Mouse (Mus musculus): Measurements from ENCODE around the gene Rab29. TPM values are rescaled to one million over a fixed set of nuclear protein-coding genes. Genes with fewer than 3 reads are reported as not detected.

Gene Rab29
- total and polyA plus RNA-seq, 3 experiments: not detected

- no peak for TF ChIP-seq CTCF (IDR thresholded peaks at IDR 0.05; ENCODE audit: low read depth, low read length)
- no peak for TF ChIP-seq POLR2AphosphoS5 (IDR thresholded peaks at IDR 0.05; ENCODE audit: insufficient replicate concordance, low read depth, low read length)
- TF ChIP-seq GATA2 (IDR thresholded peaks at IDR 0.05; ENCODE audit: borderline replicate concordance, low read depth, low read length): no peak
- TF ChIP-seq GATA1 (IDR thresholded peaks at IDR 0.05; ENCODE audit: borderline replicate concordance, low read length): no peak
- TF ChIP-seq TAL1 (conservative IDR thresholded peaks at IDR 0.05; ENCODE audit: low read depth, low read length): no peak
- Histone ChIP-seq H3K4me3 (ENCODE audit: low read depth, low read length) (peak within 1 kb of the TSS; percentile 94), H3K36me3 (replicated peaks) (peaks cover 28% of the 10 kb centered on the region), H3K4me1 (ENCODE audit: insufficient read depth, low read depth, low read length) (peaks cover 41% of the 10 kb centered on the region), H3K9me3 (replicated peaks) (no peaks in the 10 kb centered on the region), H3K27me3 (ENCODE audit: insufficient read depth, low read length) (peaks cover 10% of the 10 kb centered on the region)
- ATAC-seq (ENCODE audit: extremely low read depth, insufficient number of reproducible peaks, low FRiP score, poor library complexity, severe bottlenecking) (peak; percentile 99), DNase-seq (ENCODE audit: low spot score) (peak; percentile 98)
Observed at GRCm38 (mm10) chr1:131910001-131910648, 43.1 kb downstream of the Rab29 start, which contains the start of gene Nucks1. Nucks1 (plus strand) TSS chr1:131910534.

- peak; percentile 81 for DNase-seq (ENCODE audit: low spot score)
- ATAC-seq (ENCODE audit: extremely low read depth, insufficient number of reproducible peaks, low FRiP score, poor library complexity, severe bottlenecking): no peak
- H3K9me3 ChIP-seq (replicated peaks): no peaks in the 10 kb centered on the region
- H3K4me1 ChIP-seq (ENCODE audit: insufficient read depth, low read depth, low read length): peaks cover 44% of the 10 kb centered on the region
- H3K27me3 ChIP-seq (ENCODE audit: insufficient read depth, low read length): peaks cover 9% of the 10 kb centered on the region
- H3K4me3 ChIP-seq (ENCODE audit: low read depth, low read length): peak overlapping the region; percentile 94
- H3K36me3 ChIP-seq (replicated peaks): peaks cover 36% of the 10 kb centered on the region
- TF ChIP-seq GATA1 (IDR thresholded peaks at IDR 0.05; ENCODE audit: borderline replicate concordance, low read length) (no peak), POLR2AphosphoS5 (IDR thresholded peaks at IDR 0.05; ENCODE audit: insufficient replicate concordance, low read depth, low read length) (no peak), TAL1 (conservative IDR thresholded peaks at IDR 0.05; ENCODE audit: low read depth, low read length) (no peak), CTCF (IDR thresholded peaks at IDR 0.05; ENCODE audit: low read depth, low read length) (no peak), GATA2 (IDR thresholded peaks at IDR 0.05; ENCODE audit: borderline replicate concordance, low read depth, low read length) (no peak)
Observed at GRCm38 (mm10) chr1:131910674-131911558, 43.9 kb downstream of the Rab29 start.

- H3K4me3 ChIP-seq (ENCODE audit: low read depth, low read length): no peak overlapping the region
- H3K36me3 ChIP-seq (replicated peaks): peaks cover 87% of the 10 kb centered on the region
- ATAC-seq (ENCODE audit: extremely low read depth, insufficient number of reproducible peaks, low FRiP score, poor library complexity, severe bottlenecking) (no peak), DNase-seq (ENCODE audit: low spot score) (no peak)
- H3K9me3 ChIP-seq (replicated peaks): no peaks in the 10 kb centered on the region
- peaks cover 37% of the 10 kb centered on the region for H3K4me1 ChIP-seq (ENCODE audit: insufficient read depth, low read depth, low read length)
- no peaks in the 10 kb centered on the region for H3K27me3 ChIP-seq (ENCODE audit: insufficient read depth, low read length)
- no peak for TF ChIP-seq GATA1 (IDR thresholded peaks at IDR 0.05; ENCODE audit: borderline replicate concordance, low read length)
- TF ChIP-seq CTCF (IDR thresholded peaks at IDR 0.05; ENCODE audit: low read depth, low read length): no peak
- no peak for TF ChIP-seq POLR2AphosphoS5 (IDR thresholded peaks at IDR 0.05; ENCODE audit: insufficient replicate concordance, low read depth, low read length)
- no peak for TF ChIP-seq GATA2 (IDR thresholded peaks at IDR 0.05; ENCODE audit: borderline replicate concordance, low read depth, low read length)
- TF ChIP-seq TAL1 (conservative IDR thresholded peaks at IDR 0.05; ENCODE audit: low read depth, low read length): no peak
Observed at GRCm38 (mm10) chr1:131917634-131918033, 50.6 kb downstream of the Rab29 start.

GRCm38 (mm10) chr1:131919052-131919451, 52.0 kb downstream of the Rab29 start:
- no peak for DNase-seq (ENCODE audit: low spot score)
- no peak for ATAC-seq (ENCODE audit: extremely low read depth, insufficient number of reproducible peaks, low FRiP score, poor library complexity, severe bottlenecking)
- Histone ChIP-seq H3K27me3 (ENCODE audit: insufficient read depth, low read length) (no peaks in the 10 kb centered on the region), H3K36me3 (replicated peaks) (peaks cover 91% of the 10 kb centered on the region), H3K4me1 (ENCODE audit: insufficient read depth, low read depth, low read length) (peaks cover 28% of the 10 kb centered on the region), H3K9me3 (replicated peaks) (no peaks in the 10 kb centered on the region), H3K4me3 (ENCODE audit: low read depth, low read length) (no peak overlapping the region)
- TF ChIP-seq POLR2AphosphoS5 (IDR thresholded peaks at IDR 0.05; ENCODE audit: insufficient replicate concordance, low read depth, low read length) (no peak), TAL1 (conservative IDR thresholded peaks at IDR 0.05; ENCODE audit: low read depth, low read length) (no peak), GATA1 (IDR thresholded peaks at IDR 0.05; ENCODE audit: borderline replicate concordance, low read length) (no peak), GATA2 (IDR thresholded peaks at IDR 0.05; ENCODE audit: borderline replicate concordance, low read depth, low read length) (no peak), CTCF (IDR thresholded peaks at IDR 0.05; ENCODE audit: low read depth, low read length) (no peak)

GRCm38 (mm10) chr1:131922100-131922499, 55.1 kb downstream of the Rab29 start:
- no peaks in the 10 kb centered on the region for H3K27me3 ChIP-seq (ENCODE audit: insufficient read depth, low read length)
- H3K9me3 ChIP-seq (replicated peaks): no peaks in the 10 kb centered on the region
- TF ChIP-seq GATA1 (IDR thresholded peaks at IDR 0.05; ENCODE audit: borderline replicate concordance, low read length): no peak
- no peak for TF ChIP-seq POLR2AphosphoS5 (IDR thresholded peaks at IDR 0.05; ENCODE audit: insufficient replicate concordance, low read depth, low read length)
- no peak for TF ChIP-seq GATA2 (IDR thresholded peaks at IDR 0.05; ENCODE audit: borderline replicate concordance, low read depth, low read length)
- no peak for TF ChIP-seq CTCF (IDR thresholded peaks at IDR 0.05; ENCODE audit: low read depth, low read length)
- no peak for TF ChIP-seq TAL1 (conservative IDR thresholded peaks at IDR 0.05; ENCODE audit: low read depth, low read length)
- H3K36me3 ChIP-seq (replicated peaks): peaks cover 94% of the 10 kb centered on the region
- no peak overlapping the region for H3K4me3 ChIP-seq (ENCODE audit: low read depth, low read length)
- ATAC-seq (ENCODE audit: extremely low read depth, insufficient number of reproducible peaks, low FRiP score, poor library complexity, severe bottlenecking): no peak
- H3K4me1 ChIP-seq (ENCODE audit: insufficient read depth, low read depth, low read length): peaks cover 11% of the 10 kb centered on the region; the same call in 1 of the 2 replicates
- no peak for DNase-seq (ENCODE audit: low spot score)

Other genes starting within 250 kb of the Rab29 start
- gene Ctse, start 228.9 kb upstream of the Rab29 start, total RNA-seq (2014; fragmentation: Nextera tagmentation): 1,974 and 2,087 TPM in 2 replicates
- gene Ctse, start 228.9 kb upstream of the Rab29 start, total RNA-seq (2017): 482 and 539 TPM in 2 replicates
- gene Ctse, start 228.9 kb upstream of the Rab29 start, polyA plus RNA-seq (2012): 163 and 246 TPM in 2 replicates
- gene Rab7b, start 178.5 kb upstream of the Rab29 start, total RNA-seq (2014; fragmentation: Nextera tagmentation): not detected in 2 replicates
- gene Rab7b, start 178.5 kb upstream of the Rab29 start, total RNA-seq (2017): 0.38 and 0.93 TPM in 2 replicates
- gene Rab7b, start 178.5 kb upstream of the Rab29 start, polyA plus RNA-seq (2012): 0.03 TPM in 1 of 2 replicates, not detected in the other
- 1.9 and 3.2 TPM in 2 replicates for gene Slc26a9, start 123.2 kb upstream of the Rab29 start, total RNA-seq (2014; fragmentation: Nextera tagmentation)
- 0.98 and 0.99 TPM in 2 replicates for gene Slc26a9, start 123.2 kb upstream of the Rab29 start, total RNA-seq (2017)
- 0.11 and 0.17 TPM in 2 replicates for gene Slc26a9, start 123.2 kb upstream of the Rab29 start, polyA plus RNA-seq (2012)
- gene Pm20d1, start 69.8 kb upstream of the Rab29 start, total RNA-seq (2014; fragmentation: Nextera tagmentation): not detected in 2 replicates
- gene Pm20d1, start 69.8 kb upstream of the Rab29 start, total RNA-seq (2017): 0.06 and 0.16 TPM in 2 replicates
- gene Pm20d1, start 69.8 kb upstream of the Rab29 start, polyA plus RNA-seq (2012): not detected in 2 replicates
- 11.8 and 21.0 TPM in 2 replicates for gene Slc41a1, start 39.7 kb upstream of the Rab29 start, total RNA-seq (2014; fragmentation: Nextera tagmentation)
- 6.8 and 7.1 TPM in 2 replicates for gene Slc41a1, start 39.7 kb upstream of the Rab29 start, total RNA-seq (2017)
- gene Slc41a1, start 39.7 kb upstream of the Rab29 start, polyA plus RNA-seq (2012): 7.2 and 7.8 TPM in 2 replicates
- 376 and 404 TPM in 2 replicates for gene Nucks1, start 43.3 kb downstream of the Rab29 start, total RNA-seq (2014; fragmentation: Nextera tagmentation)
- gene Nucks1, start 43.3 kb downstream of the Rab29 start, total RNA-seq (2017): 405 and 507 TPM in 2 replicates
- 35.2 and 38.1 TPM in 2 replicates for gene Nucks1, start 43.3 kb downstream of the Rab29 start, polyA plus RNA-seq (2012)
- gene Slc45a3, start 95.7 kb downstream of the Rab29 start, total RNA-seq (2014; fragmentation: Nextera tagmentation): 36.9 and 48.1 TPM in 2 replicates
- gene Slc45a3, start 95.7 kb downstream of the Rab29 start, total RNA-seq (2017): 51.4 and 56.6 TPM in 2 replicates
- 12.3 and 14.4 TPM in 2 replicates for gene Slc45a3, start 95.7 kb downstream of the Rab29 start, polyA plus RNA-seq (2012)
- gene Elk4, start 140.4 kb downstream of the Rab29 start, total RNA-seq (2014; fragmentation: Nextera tagmentation): 166 and 187 TPM in 2 replicates
- 67.4 and 83.2 TPM in 2 replicates for gene Elk4, start 140.4 kb downstream of the Rab29 start, total RNA-seq (2017)
- gene Elk4, start 140.4 kb downstream of the Rab29 start, polyA plus RNA-seq (2012): 4.1 and 5.1 TPM in 2 replicates
- not detected in 2 replicates for gene Mfsd4a, start 200.8 kb downstream of the Rab29 start, total RNA-seq (2014; fragmentation: Nextera tagmentation)
- 0.70 and 1.0 TPM in 2 replicates for gene Mfsd4a, start 200.8 kb downstream of the Rab29 start, total RNA-seq (2017)
- not detected in 2 replicates for gene Mfsd4a, start 200.8 kb downstream of the Rab29 start, polyA plus RNA-seq (2012)